Mouse (Mus musculus) layer of hippocampus, postnatal 10 days (tissue): ENCODE measurements around the gene Gm21954. TPM values are rescaled to one million over a fixed set of nuclear protein-coding genes. Genes with fewer than 3 reads are reported as not detected.
A peak's percentile ranks its signal among the peaks of the same experiment; 100 is the strongest.

Experiments
- DNase-seq, 2 experiments: peaks; one replicate each; pipeline ENCODE4 v3.0.0; 2021; ENCODE audit warnings: low spot score in 2 of 2
- long read RNA-seq: library from polyadenylated mRNA; stranded (forward); transcript quantifications from one replicate; pipeline ENCODE4 v2.0.0, GENCODE M21; 2023
- total RNA-seq, 2 experiments: library from RNA; stranded (reverse); gene quantifications; 2 replicates each; pipeline ENCODE4 v1.2.3; 2021

Gm21954 gene
- not detected for total RNA-seq
- long read RNA-seq, partial matches to known transcripts, result 0 of 10 reads
- long read RNA-seq, other reads (novel, unspliced or antisense), result 10 of 10 reads

GRCm38 (mm10) chr3:55472110-55472509 lies at the start of gene Gm21954:
Gene Gm21954, minus strand, starts transcription at chr3:55472210.
- DNase-seq, result no peak

- no peak for DNase-seq
Measured at GRCm38 (mm10) chr3:55521776-55522175, 49.8 kb upstream of the Gm21954 start.

GRCm38 (mm10) chr3:55520240-55521180 lies 48.5 kb upstream of the Gm21954 start:
- DNase-seq, result peak; percentile 74 to 79

- DNase-seq, result no peak
Measured at GRCm38 (mm10) chr3:55517454-55518014, 45.5 kb upstream of the Gm21954 start.

GRCm38 (mm10) chr3:55515966-55516365 lies 44.0 kb upstream of the Gm21954 start:
- DNase-seq, result no peak

- no peak for DNase-seq
Measured at GRCm38 (mm10) chr3:55511658-55512057, 39.6 kb upstream of the Gm21954 start.

- no peak for DNase-seq
Measured at GRCm38 (mm10) chr3:55510198-55510597, 38.2 kb upstream of the Gm21954 start.

GRCm38 (mm10) chr3:55499298-55499697 lies 27.3 kb upstream of the Gm21954 start:
- no peak for DNase-seq

- no peak for DNase-seq
Measured at GRCm38 (mm10) chr3:55496462-55496941, 24.5 kb upstream of the Gm21954 start.

- DNase-seq, result no peak
Measured at GRCm38 (mm10) chr3:55495866-55496265, 23.9 kb upstream of the Gm21954 start.

- DNase-seq, result no peak
Measured at GRCm38 (mm10) chr3:55495231-55495630, 23.2 kb upstream of the Gm21954 start.

- no peak for DNase-seq
Measured at GRCm38 (mm10) chr3:55494348-55494747, 22.3 kb upstream of the Gm21954 start.

GRCm38 (mm10) chr3:55492021-55492420 lies 20.0 kb upstream of the Gm21954 start:
- no peak for DNase-seq

- DNase-seq, result peak in 1 of 2 experiments; percentile 34
Measured at GRCm38 (mm10) chr3:55489231-55489990, 17.4 kb upstream of the Gm21954 start.

- no peak for DNase-seq
Measured at GRCm38 (mm10) chr3:55483328-55483727, 11.3 kb upstream of the Gm21954 start.

- DNase-seq, result no peak
Measured at GRCm38 (mm10) chr3:55481140-55481539, 9.1 kb upstream of the Gm21954 start.

GRCm38 (mm10) chr3:55479306-55479705 lies 7.3 kb upstream of the Gm21954 start:
- DNase-seq, result no peak

- peak; percentile 54 to 61 for DNase-seq
Measured at GRCm38 (mm10) chr3:55476694-55477093, 4.7 kb upstream of the Gm21954 start.

GRCm38 (mm10) chr3:55473146-55473545 lies 1.1 kb upstream of the Gm21954 start:
- DNase-seq, result no peak

GRCm38 (mm10) chr3:55466348-55466747 lies 5.7 kb downstream of the Gm21954 start:
- DNase-seq, result peak in 1 of 2 experiments; percentile 60

GRCm38 (mm10) chr3:55465785-55466184 lies 6.2 kb downstream of the Gm21954 start:
- DNase-seq, result peak in 1 of 2 experiments; percentile 38
